ENCODE assay signal across 15 mouse cellular contexts in genomic region chr14:100119866-100120265, GRCm38 (mm10).
"Had no signal": no experiment of that assay in that cellular context is flagged by ENCODE, and none has a peak within 500 bp of the region (broad histone marks: within the 10 kb centered on the region; RNA-seq: fewer than 3 reads in every experiment).

No protein-coding gene starts in this region.

- H3K4me2 ChIP-seq: lung, embryonic 14.5 days; midbrain, embryonic 13.5 days; neural tube, embryonic 12.5 days; stomach, embryonic 15.5 days had no signal

- H3K9ac ChIP-seq: liver, embryonic 14.5 days; lung, embryonic 14.5 days; midbrain, embryonic 13.5 days; neural tube, embryonic 12.5 days; stomach, embryonic 15.5 days had no signal

- H3K27ac ChIP-seq: liver, embryonic 14.5 days; midbrain, embryonic 10.5 days; midbrain, embryonic 13.5 days; neural tube, embryonic 12.5 days; stomach, embryonic 15.5 days; stomach, postnatal 0 days had no signal

- DNase-seq: lung, adult 18-20 months; lung, embryonic 14.5 days; lung, postnatal 10 days; lung, postnatal 4 days; right cerebral cortex, postnatal 14 days; thymus, adult 2 months; thymus, postnatal 25 days; thymus, postnatal 4 days had no signal

- ATAC-seq: midbrain, embryonic 13.5 days; midbrain, embryonic 16.5 days had no signal

- H3K36me3 ChIP-seq: midbrain, embryonic 10.5 days; midbrain, embryonic 13.5 days; neural tube, embryonic 12.5 days; stomach, embryonic 15.5 days had no signal

- H3K4me3 ChIP-seq: midbrain, embryonic 10.5 days; midbrain, embryonic 13.5 days; neural tube, embryonic 12.5 days; stomach, embryonic 15.5 days had no signal

- H3K27me3 ChIP-seq: midbrain, embryonic 13.5 days; neural tube, embryonic 12.5 days; stomach, embryonic 15.5 days had no signal

- H3K4me1 ChIP-seq: midbrain, embryonic 13.5 days; neural tube, embryonic 12.5 days; stomach, embryonic 15.5 days had no signal

- H3K9me3 ChIP-seq: midbrain, embryonic 10.5 days; midbrain, embryonic 13.5 days; neural tube, embryonic 12.5 days; stomach, embryonic 15.5 days had no signal
